Mouse (Mus musculus) cerebellum, postnatal 25 days (tissue): ENCODE results near the gene Rps19bp1.

Experiments
- DNase-seq, 2 experiments: peaks; one replicate each; pipeline ENCODE4 v3.0.0; 2021; ENCODE audit warnings: mixed read lengths in 2 of 2

Rps19bp1 gene

DNA sequence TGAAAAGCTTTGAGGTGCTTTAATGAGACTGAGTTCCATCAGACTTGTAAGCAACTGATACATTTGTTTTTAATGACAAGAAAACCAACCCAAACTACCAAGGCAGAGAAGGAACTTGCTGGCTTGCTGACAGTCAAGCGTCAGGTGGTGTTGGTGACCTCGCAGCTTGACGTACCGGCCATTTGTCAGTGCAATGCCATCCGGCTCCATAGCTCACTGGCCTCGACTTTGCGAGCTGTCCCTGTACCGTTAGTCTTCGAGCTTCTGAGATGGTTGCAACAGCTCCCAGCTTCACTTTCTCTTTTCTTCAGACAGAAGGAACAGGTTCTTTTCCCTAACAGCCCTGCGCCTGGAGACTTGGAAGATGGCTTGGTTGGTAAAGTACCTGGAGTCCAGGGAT, 46.6 kb downstream of the Rps19bp1 start:
- peak in 1 of 2 experiments; percentile 28 for DNase-seq

DNA sequence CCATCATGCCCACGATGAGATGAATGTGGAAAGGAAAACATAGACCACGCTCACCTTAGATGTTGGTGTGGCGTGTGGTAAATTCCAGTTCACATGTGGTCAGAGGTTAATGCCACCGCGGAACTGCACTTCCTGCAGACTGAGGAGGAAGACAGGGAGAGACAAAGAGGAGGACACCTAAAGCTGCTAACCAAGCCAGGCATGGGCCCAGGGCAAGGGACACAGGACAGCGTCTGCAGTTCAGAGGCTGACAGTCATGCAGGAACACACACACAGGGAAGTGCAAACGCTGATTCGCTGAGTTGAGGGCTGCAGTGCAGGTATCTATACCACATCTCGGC, 47.7 kb downstream of the Rps19bp1 start:
- no peak for DNase-seq

DNA sequence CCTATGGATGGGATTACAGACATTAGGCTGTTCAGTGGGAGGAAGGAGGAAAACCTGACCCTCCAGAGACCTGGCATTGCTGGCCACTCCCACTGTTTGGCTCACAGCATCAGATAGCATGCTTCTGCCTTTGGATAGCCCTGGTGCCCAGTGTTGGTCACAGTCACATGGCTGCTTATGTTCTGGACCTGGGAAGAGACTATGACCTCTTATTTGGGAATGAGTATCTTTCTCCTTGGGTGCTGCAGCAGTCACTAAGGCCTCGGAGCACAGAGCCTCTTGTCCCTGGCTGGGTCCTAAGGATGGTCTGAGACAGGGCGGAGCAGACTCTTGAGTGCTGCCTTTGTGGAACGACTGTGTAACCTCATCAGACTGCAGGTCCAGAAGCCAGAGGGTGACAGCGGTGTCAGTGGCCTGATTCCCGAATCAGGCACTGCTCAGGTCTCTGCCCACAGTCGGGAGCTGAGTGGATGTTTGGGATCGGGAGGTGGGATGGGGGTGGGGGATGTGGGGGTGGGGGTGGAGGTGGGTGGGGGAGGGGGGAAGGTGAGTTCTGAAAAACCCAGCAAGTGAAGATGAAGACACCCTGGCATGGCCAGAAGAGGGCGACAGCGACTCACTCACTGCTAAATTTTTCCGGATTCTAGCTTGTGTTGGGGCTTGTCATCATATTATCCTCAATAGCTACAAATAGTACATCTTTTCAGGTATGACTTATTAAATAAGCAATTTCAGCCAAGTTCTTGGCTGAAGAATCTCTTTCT, 48.2 kb downstream of the Rps19bp1 start:
- DNase-seq, result peak; percentile 54 to 71

DNA sequence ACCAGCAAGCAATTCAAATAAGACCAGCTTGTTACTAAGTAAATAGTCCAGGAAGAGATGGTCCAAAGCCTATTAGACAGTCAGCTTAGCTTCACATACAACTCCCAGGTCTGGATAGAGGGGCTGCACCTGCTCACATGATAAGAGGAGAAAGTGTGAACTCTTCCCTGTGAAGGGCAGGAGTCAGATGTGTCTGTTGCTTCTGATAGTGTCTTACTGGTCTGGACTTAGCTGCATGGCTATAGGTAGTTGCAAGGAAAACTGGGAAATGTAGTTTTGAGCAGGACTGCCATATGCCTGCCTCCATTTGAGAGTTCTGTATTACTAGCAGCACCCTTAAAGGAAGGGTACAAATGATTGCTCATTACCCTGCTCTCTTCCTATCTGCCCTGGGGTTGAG, 50.4 kb downstream of the Rps19bp1 start:
- no peak for DNase-seq
